Mouse (Mus musculus): ENCODE data around the gene Cnnm3. TPM values are rescaled to one million over a fixed set of nuclear protein-coding genes. Genes with fewer than 3 reads are reported as not detected.

The Cnnm3 gene
- total and polyA plus RNA-seq, 3 experiments: 11.1 to 15.6 (median 15.1) TPM

DNA sequence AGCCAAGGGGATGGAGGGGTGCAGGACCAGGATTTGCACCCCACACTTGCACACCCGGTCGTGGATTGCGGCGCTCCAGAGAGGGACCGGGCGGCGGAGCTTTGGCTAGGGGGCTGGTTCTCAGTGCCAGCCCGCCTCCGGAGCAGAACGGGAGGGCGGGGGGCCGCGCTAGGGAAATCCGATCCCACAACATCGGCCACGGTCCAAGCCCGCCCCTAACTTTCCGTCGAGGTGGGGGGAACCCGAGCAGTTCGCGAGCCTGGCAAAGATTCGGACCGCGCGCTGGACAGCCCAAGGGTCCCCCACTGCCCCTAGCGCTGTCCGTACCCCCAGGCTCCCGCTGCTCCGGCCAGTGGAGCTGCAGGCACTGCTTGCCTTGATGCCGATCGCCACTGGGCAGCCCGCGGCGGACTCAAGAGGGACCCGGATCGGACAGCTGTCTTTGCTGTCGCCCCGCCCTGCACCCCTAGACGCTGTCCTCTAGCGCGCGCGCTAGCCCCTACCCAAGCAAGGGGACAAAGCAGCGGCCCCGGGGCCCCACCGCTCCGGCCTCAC, 45.9 kb downstream of the Cnnm3 start:
- DNase-seq: peak; percentile 92
- Histone ChIP-seq H3K27me3 (ENCODE audit: control insufficient read depth, insufficient read depth, low read length) (no peaks in the 10 kb centered on the region), H3K79me2 (replicated peaks; ENCODE audit: control insufficient read depth, insufficient read depth, low read length) (peaks cover 3% of the 10 kb centered on the region; the same call in 1 of the 2 replicates), H3K4me1 (ENCODE audit: control insufficient read depth, insufficient read depth, low read length) (peaks cover 12% of the 10 kb centered on the region), H3K36me3 (ENCODE audit: control insufficient read depth, insufficient read depth, low read length) (no peaks in the 10 kb centered on the region), H3K9ac (ENCODE audit: low read depth, low read length) (peak overlapping the region; percentile 91), H3K4me3 (peak overlapping the region; percentile 98), H3K27ac (peak overlapping the region; percentile 99)
- WGBS: 1% methylated on average over 48 of the region's 48 CpGs
- intact Hi-C loops (cut with DNase I): loop anchor here (2.0 kb wide), 1 partner anchor 55 kb away; no protein-coding TSS in a partner anchor
- TF ChIP-seq EP300 (IDR thresholded peaks at IDR 0.05; ENCODE audit: insufficient read depth, low read depth, low read length) (no peak), POLR2A (IDR thresholded peaks at IDR 0.05; ENCODE audit: insufficient read depth, low read depth, low read length) (0 out of 2 replicates have a peak, but pooled peaks have one; percentile 35), CTCF (IDR thresholded peaks at IDR 0.05) (peak; percentile 7; the same call in 1 of the 2 replicates)

- intact Hi-C loops (cut with DNase I): no loop called here
- H3K27ac ChIP-seq: peak within 1 kb of the TSS; percentile 99
- 4% methylated on average over 69 of the region's 69 CpGs for WGBS
- no peaks in the 10 kb centered on the region for H3K36me3 ChIP-seq (ENCODE audit: control insufficient read depth, insufficient read depth, low read length)
- peaks cover 2% of the 10 kb centered on the region; the same call in 1 of the 2 replicates for H3K79me2 ChIP-seq (replicated peaks; ENCODE audit: control insufficient read depth, insufficient read depth, low read length)
- DNase-seq: peak; percentile 86 to 89
- TF ChIP-seq CTCF (IDR thresholded peaks at IDR 0.05) (peak; percentile 48), POLR2A (IDR thresholded peaks at IDR 0.05; ENCODE audit: insufficient read depth, low read depth, low read length) (no peak), EP300 (IDR thresholded peaks at IDR 0.05; ENCODE audit: insufficient read depth, low read depth, low read length) (no peak)
- H3K4me3 ChIP-seq: peak within 1 kb of the TSS; percentile 98
- H3K27me3 ChIP-seq (ENCODE audit: control insufficient read depth, insufficient read depth, low read length): no peaks in the 10 kb centered on the region
- peak within 1 kb of the TSS; percentile 91 for H3K9ac ChIP-seq (ENCODE audit: low read depth, low read length)
- peaks cover 14% of the 10 kb centered on the region for H3K4me1 ChIP-seq (ENCODE audit: control insufficient read depth, insufficient read depth, low read length)
These were observed 46.6 kb downstream of the Cnnm3 start, which contains the start of gene Sema4c for GRCm38 (mm10) chr1:36558031-36558993. TSS of gene Sema4c (minus strand) at chr1:36558349.

- 31% methylated on average over 4 of the region's 4 CpGs for WGBS
- TF ChIP-seq CTCF (IDR thresholded peaks at IDR 0.05) (no peak), EP300 (IDR thresholded peaks at IDR 0.05; ENCODE audit: insufficient read depth, low read depth, low read length) (no peak), POLR2A (IDR thresholded peaks at IDR 0.05; ENCODE audit: insufficient read depth, low read depth, low read length) (no peak)
- peaks cover 20% of the 10 kb centered on the region for H3K4me1 ChIP-seq (ENCODE audit: control insufficient read depth, insufficient read depth, low read length)
- H3K4me3 ChIP-seq: peak overlapping the region; percentile 98; the same call in 1 of the 2 replicates
- no peaks in the 10 kb centered on the region; the same call in 1 of the 2 replicates for H3K79me2 ChIP-seq (replicated peaks; ENCODE audit: control insufficient read depth, insufficient read depth, low read length)
- intact Hi-C loops (cut with DNase I): no loop called here
- H3K27me3 ChIP-seq (ENCODE audit: control insufficient read depth, insufficient read depth, low read length): no peaks in the 10 kb centered on the region
- peak overlapping the region; percentile 99 for H3K27ac ChIP-seq
- no peaks in the 10 kb centered on the region for H3K36me3 ChIP-seq (ENCODE audit: control insufficient read depth, insufficient read depth, low read length)
- H3K9ac ChIP-seq (ENCODE audit: low read depth, low read length): no peak overlapping the region
- DNase-seq: no peak
These were observed 47.6 kb downstream of the Cnnm3 start for GRCm38 (mm10) chr1:36559256-36559655.

GRCm38 (mm10) chr1:36559888-36560287, 48.2 kb downstream of the Cnnm3 start:
- no peak overlapping the region for H3K4me3 ChIP-seq
- H3K36me3 ChIP-seq (ENCODE audit: control insufficient read depth, insufficient read depth, low read length): no peaks in the 10 kb centered on the region
- H3K79me2 ChIP-seq (replicated peaks; ENCODE audit: control insufficient read depth, insufficient read depth, low read length): no peaks in the 10 kb centered on the region; the same call in 1 of the 2 replicates
- DNase-seq: no peak
- no peak for TF ChIP-seq POLR2A (IDR thresholded peaks at IDR 0.05; ENCODE audit: insufficient read depth, low read depth, low read length)
- TF ChIP-seq CTCF (IDR thresholded peaks at IDR 0.05): no peak
- TF ChIP-seq EP300 (IDR thresholded peaks at IDR 0.05; ENCODE audit: insufficient read depth, low read depth, low read length): no peak
- no peak overlapping the region for H3K9ac ChIP-seq (ENCODE audit: low read depth, low read length)
- H3K4me1 ChIP-seq (ENCODE audit: control insufficient read depth, insufficient read depth, low read length): peaks cover 24% of the 10 kb centered on the region
- no peaks in the 10 kb centered on the region for H3K27me3 ChIP-seq (ENCODE audit: control insufficient read depth, insufficient read depth, low read length)
- peak overlapping the region; percentile 99 for H3K27ac ChIP-seq
- 56% methylated on average over 5 of the region's 5 CpGs for WGBS
- intact Hi-C loops (cut with DNase I): no loop called here

- H3K9ac ChIP-seq (ENCODE audit: low read depth, low read length): no peak overlapping the region
- H3K27me3 ChIP-seq (ENCODE audit: control insufficient read depth, insufficient read depth, low read length): no peaks in the 10 kb centered on the region
- peaks cover 22% of the 10 kb centered on the region for H3K4me1 ChIP-seq (ENCODE audit: control insufficient read depth, insufficient read depth, low read length)
- 33% methylated on average over 6 of the region's 6 CpGs for WGBS
- H3K4me3 ChIP-seq: no peak overlapping the region
- no peaks in the 10 kb centered on the region for H3K79me2 ChIP-seq (replicated peaks; ENCODE audit: control insufficient read depth, insufficient read depth, low read length)
- peak overlapping the region; percentile 99 for H3K27ac ChIP-seq
- no peaks in the 10 kb centered on the region for H3K36me3 ChIP-seq (ENCODE audit: control insufficient read depth, insufficient read depth, low read length)
- peak; percentile 58 to 72 for DNase-seq
- TF ChIP-seq CTCF (IDR thresholded peaks at IDR 0.05): no peak
- peak; percentile 88 for TF ChIP-seq EP300 (IDR thresholded peaks at IDR 0.05; ENCODE audit: insufficient read depth, low read depth, low read length)
- intact Hi-C loops (cut with DNase I): no loop called here
These were observed 49.2 kb downstream of the Cnnm3 start for GRCm38 (mm10) chr1:36560903-36561302.
